8 mouse cellular contexts compared by ENCODE assay signal in genomic region chr9:61370889-61371754, GRCm38 (mm10). TPM values are rescaled to one million over a fixed set of nuclear protein-coding genes. Genes with fewer than 3 reads are reported as not detected.
DNase-seq lines count a peak whose midpoint lies in the region; ATAC-seq lines count a peak whose summit lies in the region.

No protein-coding gene starts in this region.

- peak overlapping the region; percentile 93 for H3K4me3 ChIP-seq in forebrain, embryonic 13.5 days
- peak overlapping the region; percentile 77 for H3K4me3 ChIP-seq in heart, embryonic 16.5 days (ENCODE audit: low read length)
- H3K4me3 ChIP-seq in neural tube, embryonic 14.5 days (ENCODE audit: low read depth, low read length) = peak overlapping the region; percentile 36

- H3K9ac ChIP-seq in forebrain, embryonic 13.5 days = peak overlapping the region; percentile 66
- peak overlapping the region; percentile 76 for H3K9ac ChIP-seq in heart, embryonic 16.5 days (ENCODE audit: low read length)
- H3K9ac ChIP-seq in neural tube, embryonic 14.5 days (replicated peaks; ENCODE audit: low read depth, low read length) = peak overlapping the region; percentile 66

- peaks cover 7% of the 10 kb centered on the region; the same call in 1 of the 2 replicates for H3K36me3 ChIP-seq in forebrain, embryonic 13.5 days (ENCODE audit: poor library complexity, severe bottlenecking)
- H3K36me3 ChIP-seq in heart, embryonic 16.5 days (ENCODE audit: control insufficient read depth, insufficient read depth) = no peaks in the 10 kb centered on the region
- no peaks in the 10 kb centered on the region for H3K36me3 ChIP-seq in neural tube, embryonic 14.5 days (ENCODE audit: control insufficient read depth, insufficient read depth, low read length)

- under 1% methylated on average over 66 of the region's 66 CpGs for WGBS in forebrain, embryonic 13.5 days
- WGBS in heart, embryonic 16.5 days = 2% methylated on average over 66 of the region's 66 CpGs
- under 1% methylated on average over 66 of the region's 66 CpGs for WGBS in neural tube, embryonic 14.5 days

- peaks cover 16% of the 10 kb centered on the region for H3K27me3 ChIP-seq in forebrain, embryonic 13.5 days
- peaks cover 37% of the 10 kb centered on the region for H3K27me3 ChIP-seq in heart, embryonic 16.5 days (ENCODE audit: control insufficient read depth, insufficient read depth, low read length)
- H3K27me3 ChIP-seq in neural tube, embryonic 14.5 days (ENCODE audit: control insufficient read depth, insufficient read depth, low read length) = 0 out of 2 replicates have a peak, but pooled peaks cover 5% of the 10 kb centered on the region

- H3K9me3 ChIP-seq in forebrain, embryonic 13.5 days (replicated peaks) = no peaks in the 10 kb centered on the region
- H3K9me3 ChIP-seq in heart, embryonic 16.5 days (replicated peaks; ENCODE audit: control insufficient read depth, low read length) = no peaks in the 10 kb centered on the region
- no peaks in the 10 kb centered on the region for H3K9me3 ChIP-seq in neural tube, embryonic 14.5 days (ENCODE audit: control insufficient read depth, low read length)

- peak; percentile 19 for ATAC-seq in forebrain, embryonic 13.5 days
- 0 out of 2 replicates have a peak, but pooled peaks have one; percentile 2 for ATAC-seq in heart, embryonic 16.5 days (replicated peaks; ENCODE audit: extremely low read depth, insufficient read depth, low FRiP score)
- ATAC-seq in neural tube, embryonic 14.5 days (ENCODE audit: low read depth) = peak; percentile 19

- H3K27ac ChIP-seq in forebrain, embryonic 13.5 days = peak overlapping the region; percentile 86
- H3K27ac ChIP-seq in heart, embryonic 16.5 days (ENCODE audit: low read length) = peak overlapping the region; percentile 81
- peak overlapping the region; percentile 90 for H3K27ac ChIP-seq in neural tube, embryonic 14.5 days (ENCODE audit: low read depth, low read length)

- H3K4me1 ChIP-seq in forebrain, embryonic 13.5 days = peaks cover 55% of the 10 kb centered on the region
- H3K4me1 ChIP-seq in heart, embryonic 16.5 days (ENCODE audit: control insufficient read depth, insufficient read depth, low read length) = peaks cover 37% of the 10 kb centered on the region
- peaks cover 48% of the 10 kb centered on the region for H3K4me1 ChIP-seq in neural tube, embryonic 14.5 days (ENCODE audit: control insufficient read depth, insufficient read depth, low read length)

- peak; percentile 40 to 46 for DNase-seq in CD8-positive naive resting alpha-beta T cell, adult 2 months (ENCODE audit: low read depth in 2 of 2, low spot score in 2 of 2)
- peak; percentile 32 for DNase-seq in c-Kit-negative CD71-positive TER-119-positive erythroid progenitor cells, embryonic 14.5 days (ENCODE audit: low read depth, low spot score)
- DNase-seq in kidney, postnatal 36 days = peak; percentile 66 to 79
- DNase-seq in lung, adult 18-20 months = peak; percentile 75 to 76
- DNase-seq in testis, postnatal 14 days (ENCODE audit: low spot score) = peak; percentile 67

- peak overlapping the region; percentile 81 for H3K4me2 ChIP-seq in forebrain, embryonic 13.5 days
- peak overlapping the region; percentile 91 for H3K4me2 ChIP-seq in heart, embryonic 16.5 days (ENCODE audit: low read depth, low read length)
- H3K4me2 ChIP-seq in neural tube, embryonic 14.5 days (ENCODE audit: low read depth, low read length) = peak overlapping the region; percentile 97

RNA-seq across cellular contexts. Expression of gene Tle3, which starts 1.0 kb away (rescaled TPM):
- 36.6 and 39.2 TPM in 2 replicates for polyA plus RNA-seq in forebrain, embryonic 13.5 days (2015; fragmentation: Nextera tagmentation; extraction: Ambion mirVana)
- 9.8 and 10.8 TPM in 2 replicates for polyA plus RNA-seq in heart, embryonic 16.5 days (2015; fragmentation: Nextera tagmentation; extraction: Ambion mirVana)
- polyA plus RNA-seq in neural tube, embryonic 14.5 days (2014; fragmentation: Nextera tagmentation; extraction: Ambion mirVana) = 18.7 and 22.5 TPM in 2 replicates

Comparison
In these comparisons a context has a peak if more than half of its experiments do, and no peak if none do; other contexts are left out.
1. Peak in every context shown above with its lines: DNase-seq, ATAC-seq, H3K4me3 ChIP-seq and H3K27ac ChIP-seq.
2. H3K4me3 ChIP-seq: peak in every context shown above with its lines; median percentile 93 in forebrain, embryonic 13.5 days; 77 in heart, embryonic 16.5 days; 36 in neural tube, embryonic 14.5 days.